Mouse (Mus musculus) liver, postnatal 0 days (tissue): ENCODE results near the gene Tmem202. TPM values are rescaled to one million over a fixed set of nuclear protein-coding genes. Genes with fewer than 3 reads are reported as not detected.

ENCODE experiments used
- ATAC-seq: fragments of 200-750 bp; cut with Nextera tagmentation; 2 replicates; pipeline ENCODE4 v1.8.0; 2017; ENCODE audit warnings: mild to moderate bottlenecking, moderate library complexity
- DNase-seq: peaks from one replicate; pipeline ENCODE4 v3.0.0-alpha.2; 2016
- H3K27ac ChIP-seq: fragments of 300-500 bp; sonication (generic); 2 replicates; pipeline ENCODE4 v1.5.1; 2014; ENCODE audit warnings: antibody characterized with exemption, moderate library complexity, mild to moderate bottlenecking, low read depth
- H3K27me3 ChIP-seq: fragments of 300-500 bp; sonication (generic); 2 replicates; pipeline ENCODE4 v1.6.1; 2014; ENCODE audit warnings: low read length, control low read depth, mixed read lengths; ENCODE audit not compliant: insufficient read depth
- H3K36me3 ChIP-seq: fragments of 300-500 bp; sonication (generic); replicated peaks from 2 replicates; pipeline ENCODE4 v1.6.1; 2014; ENCODE audit warnings: mild to moderate bottlenecking, control low read depth, low read length, moderate library complexity, mixed read lengths; ENCODE audit not compliant: insufficient read depth
- H3K4me1 ChIP-seq: fragments of 300-500 bp; sonication (generic); 2 replicates; pipeline ENCODE4 v1.6.1; 2014; ENCODE audit warnings: antibody characterized with exemption, mild to moderate bottlenecking, control low read depth; ENCODE audit not compliant: insufficient read depth
- H3K4me2 ChIP-seq: fragments of 300-500 bp; sonication (generic); 2 replicates; pipeline ENCODE4 v1.6.1; 2014; ENCODE audit warnings: low read depth, mild to moderate bottlenecking, low read length, moderate library complexity, mixed read lengths
- H3K4me3 ChIP-seq: fragments of 300-500 bp; sonication (generic); 2 replicates; pipeline ENCODE4 v1.5.1; 2014; ENCODE audit warnings: low read depth, low read length
- H3K9ac ChIP-seq: fragments of 300-500 bp; sonication (generic); replicated peaks from 2 replicates; pipeline ENCODE4 v1.6.1; 2014; ENCODE audit warnings: mild to moderate bottlenecking, moderate library complexity
- H3K9me3 ChIP-seq: fragments of 300-500 bp; sonication (generic); 2 replicates; pipeline ENCODE4 v1.6.1; 2016; ENCODE audit warnings: mild to moderate bottlenecking, control low read depth, low read length, mixed read lengths
- CTCF ChIP-seq: sonication (generic); IDR thresholded peaks from 2 replicates; pipeline ENCODE4 v1.5.1; 2016; ENCODE audit warnings: antibody characterized with exemption, low read depth
- EP300 ChIP-seq: IDR thresholded peaks from 2 replicates; pipeline ENCODE4 v1.6.1; 2016; ENCODE audit warnings: antibody characterized with exemption, low read depth, mild to moderate bottlenecking
- WGBS: fragments of 180-500 bp; shearing (Covaris S2); extraction: QIAGEN DNeasy Blood & Tissue Kit; methylation state at CpG from one replicate; pipeline ENCODE4 v1.1.7; 2014; ENCODE audit not compliant: insufficient replicate concordance; 5-methylcytosine and 5-hydroxymethylcytosine counted together
- polyA plus RNA-seq: library from polyadenylated mRNA; unstranded; fragments of >200 nt; fragmentation: Nextera tagmentation; extraction: Ambion mirVana; gene quantifications from 2 replicates; pipeline ENCODE4 v1.2.1, GENCODE M21; 2015

Tmem202 gene
- polyA plus RNA-seq, 1 experiment from 2014 or later = 0.19 TPM

DNA sequence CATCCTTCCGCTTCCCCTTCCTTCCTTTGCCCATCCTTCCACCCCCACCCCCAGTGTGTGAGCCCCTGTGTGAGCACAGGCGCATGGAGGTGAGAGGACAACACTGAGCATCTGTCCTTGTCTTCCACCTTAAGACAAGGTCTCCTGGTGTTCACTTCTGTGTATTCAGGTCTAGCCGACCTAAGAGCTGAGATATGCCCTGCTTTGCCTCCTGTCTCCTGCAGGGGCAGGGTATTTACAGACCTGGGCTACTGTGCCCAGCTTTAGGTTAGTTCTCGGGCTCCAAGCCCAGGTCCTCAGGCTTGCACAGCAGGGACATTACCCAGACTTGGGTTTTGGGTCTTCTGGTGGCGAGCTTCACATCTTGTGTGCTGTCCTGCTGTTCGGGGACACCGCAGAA is 22.5 kb downstream of the Tmem202 start:
- Histone ChIP-seq H3K27me3 (no peaks in the 10 kb centered on the region), H3K4me2 (no peak overlapping the region), H3K36me3 (no peaks in the 10 kb centered on the region), H3K27ac (no peak overlapping the region), H3K9me3 (no peaks in the 10 kb centered on the region), H3K4me3 (no peak overlapping the region), H3K9ac (no peak overlapping the region), H3K4me1 (no peaks in the 10 kb centered on the region)
- DNase-seq = no peak
- no peak for TF ChIP-seq EP300
- TF ChIP-seq CTCF = peak; percentile 29
- 56% methylated on average over 7 of the region's 7 CpGs for WGBS
- ATAC-seq = no peak

DNA sequence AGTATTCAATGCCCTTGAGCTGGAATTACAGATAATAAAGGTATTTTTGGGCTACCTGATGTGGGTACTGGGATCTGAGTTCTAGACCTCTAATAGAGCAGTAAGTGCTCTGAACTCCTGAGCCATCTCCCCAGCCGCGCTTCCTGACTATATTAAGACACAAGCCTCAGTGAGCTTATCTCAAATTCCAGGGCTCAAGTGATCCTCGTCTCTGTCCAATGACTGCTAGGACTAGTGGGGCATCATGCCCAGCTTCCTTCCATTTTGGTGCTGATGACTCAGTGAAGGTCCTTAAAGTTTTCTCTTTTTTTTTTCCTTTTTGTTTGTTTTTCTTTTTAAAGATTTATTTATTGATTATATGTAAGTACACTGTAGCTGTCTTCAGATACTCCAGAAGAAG is 24.6 kb downstream of the Tmem202 start:
- Histone ChIP-seq H3K4me1 (no peaks in the 10 kb centered on the region), H3K36me3 (no peaks in the 10 kb centered on the region), H3K4me2 (no peak overlapping the region), H3K4me3 (no peak overlapping the region), H3K27ac (no peak overlapping the region), H3K9ac (no peak overlapping the region), H3K27me3 (no peaks in the 10 kb centered on the region), H3K9me3 (no peaks in the 10 kb centered on the region)
- TF ChIP-seq EP300 (no peak), CTCF (no peak)
- no peak for DNase-seq
- WGBS = 35% methylated on average over 3 of the region's 3 CpGs
- no peak for ATAC-seq

DNA sequence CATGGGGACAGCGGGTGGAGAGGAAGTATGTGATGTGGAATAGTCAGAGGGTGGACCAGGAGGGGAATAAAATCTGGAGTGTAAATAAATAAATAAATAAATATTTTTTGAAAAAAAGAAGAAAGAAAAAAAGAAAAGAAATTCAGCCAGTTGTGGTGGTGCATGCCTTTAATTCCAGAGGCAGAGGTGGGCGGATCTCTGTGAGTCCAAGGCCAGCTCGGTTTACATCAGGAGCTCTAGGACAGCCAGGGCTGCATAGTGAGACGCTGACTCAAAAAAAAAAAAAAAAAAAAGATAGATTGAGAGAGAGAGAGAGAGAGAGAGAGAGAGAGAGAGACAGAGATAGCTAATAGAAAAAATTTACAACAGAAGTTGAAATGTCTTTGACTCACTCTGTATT is 27.3 kb downstream of the Tmem202 start:
- Histone ChIP-seq H3K9ac (no peak overlapping the region), H3K9me3 (no peaks in the 10 kb centered on the region)
- no peak for ATAC-seq

DNA sequence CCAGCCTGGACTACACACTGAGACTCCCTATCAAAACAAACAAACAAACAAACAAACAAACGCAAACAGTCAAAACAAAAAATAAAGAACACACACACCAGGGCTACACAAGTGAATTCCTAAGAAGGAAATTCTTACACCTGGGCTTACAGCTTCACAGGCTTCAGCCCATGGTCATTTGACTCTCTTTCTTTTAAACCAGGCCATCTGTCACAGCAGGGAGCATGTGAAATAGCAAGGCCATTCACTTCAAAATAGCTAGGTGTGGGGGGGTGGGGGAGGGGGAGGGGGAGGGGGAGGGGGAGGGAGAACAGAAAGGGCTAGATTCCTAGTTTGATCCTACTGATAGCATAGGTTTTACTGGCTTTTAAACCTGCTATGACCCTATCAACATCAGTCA is 31.5 kb downstream of the Tmem202 start:
- ATAC-seq (no peak), DNase-seq (no peak)
- Histone ChIP-seq H3K9ac (no peak overlapping the region), H3K27ac (no peak overlapping the region), H3K4me2 (no peak overlapping the region), H3K9me3 (no peaks in the 10 kb centered on the region), H3K36me3 (no peaks in the 10 kb centered on the region), H3K27me3 (no peaks in the 10 kb centered on the region), H3K4me3 (no peak overlapping the region), H3K4me1 (no peaks in the 10 kb centered on the region)
- 46% methylated on average over 1 of the region's 1 CpGs for WGBS
- TF ChIP-seq EP300 (no peak), CTCF (no peak)

More for the DNA sequence above, 27.3 kb downstream of the Tmem202 start:
- Histone ChIP-seq H3K4me1 (no peaks in the 10 kb centered on the region), H3K4me2 (no peak overlapping the region), H3K27ac (no peak overlapping the region), H3K36me3 (no peaks in the 10 kb centered on the region), H3K4me3 (no peak overlapping the region), H3K27me3 (no peaks in the 10 kb centered on the region)
- 57% methylated on average over 4 of the region's 4 CpGs for WGBS
- DNase-seq = no peak
- no peak for TF ChIP-seq CTCF
- TF ChIP-seq EP300 = no peak

DNA sequence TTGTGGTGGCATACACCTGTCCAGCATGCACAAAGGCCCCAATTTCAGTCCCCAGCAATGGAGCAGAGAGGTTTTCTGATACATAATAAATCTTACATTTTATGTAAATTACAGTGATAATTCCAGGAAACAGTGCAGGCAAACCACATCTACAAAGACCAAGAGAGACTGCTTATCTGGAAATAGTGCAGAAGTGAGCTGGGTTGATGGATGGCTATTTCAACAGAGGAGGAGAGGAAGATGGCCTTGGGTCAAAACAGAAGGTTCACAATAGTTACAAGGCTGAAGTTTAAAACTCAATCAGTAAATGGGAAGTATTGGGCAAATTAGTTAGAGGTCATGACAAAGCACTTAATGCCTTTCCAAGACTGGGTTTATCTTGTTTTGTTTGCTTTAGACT is 52.3 kb downstream of the Tmem202 start:
- H3K9ac ChIP-seq = peak overlapping the region; percentile 99
- DNase-seq = no peak

DNA sequence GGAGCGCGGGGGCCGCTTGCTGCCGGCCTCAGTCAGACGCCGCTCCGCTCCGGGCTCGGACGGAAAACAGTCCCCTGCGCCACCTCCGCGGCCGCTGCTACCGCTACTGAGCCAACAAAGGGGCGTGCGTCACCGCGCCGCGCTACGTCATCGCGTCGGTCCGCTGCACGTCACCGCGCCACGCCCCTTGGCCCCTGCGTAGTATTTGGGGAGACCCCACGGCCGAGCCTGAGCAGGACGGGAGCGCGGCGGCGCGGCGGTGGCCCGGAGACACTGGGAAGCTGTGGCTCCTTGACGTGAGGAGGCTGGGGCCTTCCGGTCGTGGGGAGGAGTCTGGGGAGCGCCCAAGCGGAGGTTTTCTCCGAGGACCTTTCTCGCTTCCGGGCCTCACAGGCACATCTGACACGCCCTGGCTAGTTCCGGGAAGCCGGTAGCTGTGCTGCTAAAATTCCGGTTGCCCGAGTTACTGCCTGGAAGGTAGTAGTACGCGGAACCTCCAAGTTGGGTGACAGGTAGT is 53.0 kb downstream of the Tmem202 start, which contains the start of gene Arih1:
Arih1 (minus strand) TSS at position 70 of the 517 bp plus-strand sequence.
- TF ChIP-seq CTCF = 0 out of 2 replicates have a peak, but pooled peaks have one; percentile 9
- peak; percentile 65; the same call in 1 of the 2 replicates for TF ChIP-seq EP300
- DNase-seq (peak; percentile 99), ATAC-seq (peak; percentile 92)
- H3K4me3 ChIP-seq = peak within 1 kb of the TSS; percentile 97
- H3K36me3 ChIP-seq = no peaks in the 10 kb centered on the region
- no peaks in the 10 kb centered on the region for H3K27me3 ChIP-seq
- WGBS = under 1% methylated on average over 52 of the region's 56 CpGs
- no peaks in the 10 kb centered on the region for H3K9me3 ChIP-seq
- peak within 1 kb of the TSS; percentile 99 for H3K9ac ChIP-seq
- H3K27ac ChIP-seq = peak within 1 kb of the TSS; percentile 100
- H3K4me1 ChIP-seq = peaks cover 20% of the 10 kb centered on the region
- H3K4me2 ChIP-seq = peak within 1 kb of the TSS; percentile 96

More for the DNA sequence above, 52.3 kb downstream of the Tmem202 start:
- TF ChIP-seq CTCF (no peak), EP300 (no peak)
- Histone ChIP-seq H3K4me2 (peak overlapping the region; percentile 96), H3K36me3 (no peaks in the 10 kb centered on the region), H3K9me3 (no peaks in the 10 kb centered on the region), H3K4me1 (peaks cover 20% of the 10 kb centered on the region), H3K4me3 (peak overlapping the region; percentile 97), H3K27ac (peak overlapping the region; percentile 100), H3K27me3 (no peaks in the 10 kb centered on the region)
- no peak for ATAC-seq
